Mouse (Mus musculus) layer of hippocampus, postnatal 10 days (tissue): ENCODE results near the gene Cldn14. TPM values are rescaled to one million over a fixed set of nuclear protein-coding genes. Genes with fewer than 3 reads are reported as not detected.
"Not testable (repeated sequence)": the region's sequence is repeated elsewhere in the genome, so short reads cannot be mapped to it uniquely, and the experiment has no call there.

Experiments used
- DNase-seq, 2 experiments: peaks; one replicate each; pipeline ENCODE4 v3.0.0; 2021; ENCODE audit warnings: low spot score in 2 of 2
- long read RNA-seq: library from polyadenylated mRNA; stranded (forward); transcript quantifications from one replicate; pipeline ENCODE4 v2.0.0, GENCODE M21; 2023
- total RNA-seq, 2 experiments: library from RNA; stranded (reverse); gene quantifications; 2 replicates each; pipeline ENCODE4 v1.2.3; 2021

Gene Cldn14
- total RNA-seq = under 1 TPM; 0.49 to 0.89 TPM
- long read RNA-seq, partial matches to known transcripts = 0 of 1 reads
- long read RNA-seq, other reads (novel, unspliced or antisense) = 0 of 1 reads

- no peak for DNase-seq
Measured at GRCm38 (mm10) chr16:94008737-94009136, at the start of gene Cldn14. Gene Cldn14 (minus strand): TSS chr16:94008837.

- no peak for DNase-seq
Measured at GRCm38 (mm10) chr16:94055576-94055975, 46.9 kb upstream of the Cldn14 start.

GRCm38 (mm10) chr16:94055176-94055575 lies 46.5 kb upstream of the Cldn14 start:
- DNase-seq = no peak

- DNase-seq = no peak
Measured at GRCm38 (mm10) chr16:94050368-94050767, 41.7 kb upstream of the Cldn14 start.

GRCm38 (mm10) chr16:94044996-94045395 lies 36.4 kb upstream of the Cldn14 start:
- DNase-seq = no peak

- no peak for DNase-seq
Measured at GRCm38 (mm10) chr16:94043797-94044196, 35.2 kb upstream of the Cldn14 start.

GRCm38 (mm10) chr16:94041065-94041712 lies 32.6 kb upstream of the Cldn14 start:
- peak in 1 of 2 experiments; percentile 33 for DNase-seq

- DNase-seq = no peak
Measured at GRCm38 (mm10) chr16:94040485-94040884, 31.8 kb upstream of the Cldn14 start.

- DNase-seq = no peak
Measured at GRCm38 (mm10) chr16:94038986-94039341, 30.3 kb upstream of the Cldn14 start.

- peak; percentile 58 to 62 for DNase-seq
Measured at GRCm38 (mm10) chr16:94038272-94038985, 29.8 kb upstream of the Cldn14 start.

- no peak for DNase-seq
Measured at GRCm38 (mm10) chr16:94037280-94037679, 28.6 kb upstream of the Cldn14 start.

- DNase-seq = no peak
Measured at GRCm38 (mm10) chr16:94034152-94034551, 25.5 kb upstream of the Cldn14 start.

- no peak for DNase-seq
Measured at GRCm38 (mm10) chr16:94032270-94032669, 23.6 kb upstream of the Cldn14 start.

GRCm38 (mm10) chr16:94023352-94024280 lies 15.0 kb upstream of the Cldn14 start:
- no peak for DNase-seq

GRCm38 (mm10) chr16:94019725-94020124 lies 11.1 kb upstream of the Cldn14 start:
- not testable (repeated sequence) for DNase-seq

- no peak for DNase-seq
Measured at GRCm38 (mm10) chr16:94017953-94018352, 9.3 kb upstream of the Cldn14 start.

GRCm38 (mm10) chr16:94014489-94015096 lies 6.0 kb upstream of the Cldn14 start:
- no peak for DNase-seq

- DNase-seq = not testable (repeated sequence)
Measured at GRCm38 (mm10) chr16:94013328-94014086, 4.9 kb upstream of the Cldn14 start.

GRCm38 (mm10) chr16:94011224-94011623 lies 2.6 kb upstream of the Cldn14 start:
- DNase-seq = peak in 1 of 2 experiments; percentile 16

- no peak for DNase-seq
Measured at GRCm38 (mm10) chr16:94010633-94011032, 2.0 kb upstream of the Cldn14 start.
